Mouse (Mus musculus) adipocyte (in vitro differentiated cells): ENCODE measurements around the gene Taar2.
A peak's percentile ranks its signal among the peaks of the same experiment; 100 is the strongest.

Experiments used
- DNase-seq: peaks from one replicate; pipeline ENCODE4 v3.0.0-alpha.2; 2016; ENCODE audit warnings: low spot score

The Taar2 gene

DNA sequence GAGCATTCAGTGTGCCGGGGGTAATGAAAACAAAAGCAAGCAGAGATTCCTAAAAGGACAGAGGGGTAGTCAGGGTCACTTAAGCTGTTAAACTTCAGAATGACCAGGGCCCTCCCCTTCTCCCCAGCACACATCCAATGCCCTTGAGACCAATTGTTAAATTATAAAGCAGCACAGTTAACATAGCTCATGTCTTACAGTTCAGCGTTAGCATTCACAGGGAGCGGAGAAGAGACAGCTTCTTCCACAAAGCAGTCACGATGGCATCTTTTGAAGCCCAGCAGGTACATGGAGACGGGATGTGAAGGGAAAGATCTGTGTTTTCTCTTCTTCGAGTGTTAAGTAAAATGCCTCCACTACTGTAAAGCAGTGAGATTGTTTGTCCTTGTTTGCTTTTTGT, at the start of gene Taar2:
Taar2 (plus strand) TSS at position 261 of the 400 bp plus-strand sequence.
- no peak for DNase-seq

DNA sequence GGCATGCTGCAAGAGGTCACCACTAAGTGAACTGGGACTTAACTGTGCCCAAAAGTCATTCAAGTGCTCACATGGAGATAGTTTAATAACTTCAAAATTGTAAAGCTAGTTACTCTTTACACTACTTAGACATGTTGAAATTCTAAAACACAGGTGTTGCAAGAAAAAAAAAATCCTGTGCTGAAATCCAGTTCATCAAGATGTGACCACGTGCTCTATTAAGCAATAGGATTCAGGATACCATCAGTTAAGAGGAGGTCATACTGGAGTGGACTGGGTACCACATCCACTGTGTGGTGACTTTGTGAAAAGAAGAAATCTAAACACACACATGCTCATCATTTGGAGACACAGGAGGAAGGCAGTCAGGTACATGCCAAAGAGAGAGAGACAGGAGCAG, 45.4 kb upstream of the Taar2 start:
- DNase-seq: no peak

DNA sequence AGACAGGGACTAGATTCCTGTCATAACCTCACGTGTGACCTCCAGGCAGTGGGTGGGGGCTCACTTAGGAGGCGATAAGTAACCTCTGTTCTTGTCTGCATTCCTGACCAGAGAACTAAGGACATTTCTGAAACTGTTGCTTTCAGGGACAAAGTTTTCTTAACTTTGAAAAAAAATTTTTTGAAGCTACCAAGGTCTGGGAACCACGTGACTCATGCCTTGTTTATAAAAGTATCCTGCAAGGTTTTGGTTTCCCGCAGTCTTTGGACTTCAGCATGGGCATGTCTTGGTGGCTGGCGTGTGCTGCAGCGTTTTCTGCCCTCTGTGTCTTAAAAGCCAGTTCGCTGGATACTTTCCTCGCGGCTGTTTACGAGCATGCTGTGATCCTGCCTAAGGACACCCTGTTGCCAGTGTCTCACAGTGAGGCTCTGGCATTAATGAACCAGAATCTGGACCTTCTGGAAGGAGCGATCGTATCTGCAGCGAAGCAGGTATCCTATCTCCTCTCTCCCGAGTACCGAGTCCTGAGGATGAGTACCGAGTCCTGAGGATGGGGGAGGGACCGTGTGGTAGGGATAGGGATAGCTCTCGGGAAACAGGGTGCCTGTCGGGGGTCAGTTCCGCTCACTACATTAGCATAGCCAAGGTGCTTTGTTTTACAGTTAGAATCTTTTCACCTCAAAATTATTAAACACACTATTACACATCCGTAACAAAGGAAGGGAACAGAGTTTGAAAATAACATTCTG, 43.6 kb upstream of the Taar2 start, which contains the start of gene Vnn1:
Vnn1 (plus strand) TSS at position 88 of the 749 bp plus-strand sequence.
- DNase-seq: no peak

- DNase-seq: no peak
These were observed 43.0 kb upstream of the Taar2 start for GRCm38 (mm10) chr10:23895376-23895775.

DNA sequence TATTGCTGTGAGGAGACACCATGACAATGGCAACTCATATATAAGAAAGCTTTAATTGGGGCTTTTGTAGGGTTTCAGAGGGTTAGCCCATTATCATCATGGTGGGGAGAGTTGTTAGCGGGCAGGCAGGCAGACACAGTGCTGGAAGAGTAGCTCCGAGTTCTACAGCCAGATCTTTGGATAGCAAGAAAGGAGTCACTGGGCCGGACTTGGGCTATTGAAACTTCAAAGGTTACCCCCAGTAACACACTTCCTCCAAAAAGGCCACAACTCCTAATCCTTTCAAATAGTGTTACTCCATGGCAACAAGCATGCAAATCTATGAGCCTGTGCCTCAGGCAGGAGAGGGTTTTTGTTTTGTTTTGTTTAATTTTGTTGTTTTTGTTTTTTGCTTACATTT, 37.3 kb upstream of the Taar2 start:
- no peak for DNase-seq

DNA sequence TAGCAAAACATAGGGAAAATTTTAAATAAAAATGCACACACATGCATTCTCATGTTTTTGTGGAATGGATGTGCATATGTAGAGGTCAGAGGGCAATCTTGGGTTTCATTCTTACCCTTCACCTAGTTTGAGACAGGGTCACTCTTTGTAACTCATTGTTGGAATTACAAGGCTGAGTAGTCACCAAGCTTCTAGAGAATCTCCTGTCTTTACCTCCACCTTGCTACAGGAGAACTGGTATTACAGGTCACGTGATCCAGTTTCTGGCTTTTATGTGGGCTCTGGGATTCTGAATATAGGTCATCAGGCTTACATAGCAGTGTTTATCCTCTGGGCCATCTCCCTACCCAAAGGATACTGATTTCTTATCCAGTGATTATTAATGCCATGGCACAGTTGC, 32.7 kb upstream of the Taar2 start:
- DNase-seq: no peak

DNA sequence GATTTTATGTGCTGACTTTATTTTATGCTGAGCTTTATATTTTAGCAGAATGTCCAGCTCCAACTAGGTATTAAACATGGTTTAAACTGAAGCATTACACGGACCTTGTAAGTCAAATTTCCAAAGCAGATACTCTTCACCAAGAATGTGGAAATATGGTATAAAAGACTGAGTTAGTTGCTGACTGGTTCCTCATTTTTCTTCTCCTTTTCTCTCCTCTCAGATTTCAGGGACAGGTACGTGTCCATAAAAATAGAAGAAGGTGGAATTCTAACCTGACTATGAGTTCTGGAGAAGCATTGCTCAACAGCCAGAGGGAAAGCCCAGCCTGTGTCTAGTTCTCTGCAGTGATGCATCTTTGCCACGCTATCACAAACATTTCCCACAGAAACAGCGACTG, 18.3 kb upstream of the Taar2 start, which contains the start of gene Taar1:
Taar1 (plus strand) TSS at position 301 of the 400 bp plus-strand sequence.
- DNase-seq: no peak

DNA sequence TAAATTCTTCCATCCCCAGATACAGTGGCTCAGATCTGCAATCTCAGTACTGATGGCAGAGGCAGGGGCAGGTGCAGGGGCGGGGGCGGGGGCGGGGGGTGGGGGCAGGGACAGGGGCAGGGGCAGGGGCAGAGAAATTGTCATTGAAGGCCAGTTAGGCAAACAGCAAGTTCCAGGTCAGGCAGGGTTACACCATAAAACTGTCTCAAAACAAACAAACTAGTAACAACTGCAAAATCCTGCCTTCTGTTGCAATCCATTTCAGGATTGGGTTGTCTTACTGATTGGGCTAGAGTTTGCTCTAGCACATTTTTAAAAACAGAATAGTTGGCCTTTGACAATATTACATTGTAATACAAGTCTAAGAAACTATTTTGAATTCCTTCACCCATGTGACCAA, 15.9 kb upstream of the Taar2 start:
- peak; percentile 73 for DNase-seq

GRCm38 (mm10) chr10:23923941-23924340, 14.4 kb upstream of the Taar2 start:
- DNase-seq: peak; percentile 60

GRCm38 (mm10) chr10:23937613-23938012, 759 bp upstream of the Taar2 start:
- DNase-seq: no peak

DNA sequence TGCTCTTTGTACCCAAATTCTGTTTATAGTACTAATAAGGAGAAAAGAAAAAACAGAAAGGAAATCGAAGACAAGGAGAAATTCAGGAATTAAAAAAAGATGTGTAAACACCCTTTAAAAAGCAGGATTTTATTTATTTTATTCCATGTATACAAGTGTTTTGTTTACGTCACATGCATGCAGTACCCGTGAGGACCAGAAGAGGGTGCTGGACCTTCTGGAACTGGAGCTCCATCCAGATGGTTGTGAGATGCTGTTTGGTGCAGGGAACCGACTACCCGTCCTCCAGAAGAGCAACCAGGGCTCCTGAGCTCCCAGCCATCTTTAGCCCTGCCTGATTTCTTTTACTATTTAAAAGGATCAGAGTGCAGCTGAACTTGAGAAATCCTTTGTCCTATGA, 4.1 kb downstream of the Taar2 start:
- no peak for DNase-seq

GRCm38 (mm10) chr10:23948026-23948425, 9.7 kb downstream of the Taar2 start:
- DNase-seq: no peak

DNA sequence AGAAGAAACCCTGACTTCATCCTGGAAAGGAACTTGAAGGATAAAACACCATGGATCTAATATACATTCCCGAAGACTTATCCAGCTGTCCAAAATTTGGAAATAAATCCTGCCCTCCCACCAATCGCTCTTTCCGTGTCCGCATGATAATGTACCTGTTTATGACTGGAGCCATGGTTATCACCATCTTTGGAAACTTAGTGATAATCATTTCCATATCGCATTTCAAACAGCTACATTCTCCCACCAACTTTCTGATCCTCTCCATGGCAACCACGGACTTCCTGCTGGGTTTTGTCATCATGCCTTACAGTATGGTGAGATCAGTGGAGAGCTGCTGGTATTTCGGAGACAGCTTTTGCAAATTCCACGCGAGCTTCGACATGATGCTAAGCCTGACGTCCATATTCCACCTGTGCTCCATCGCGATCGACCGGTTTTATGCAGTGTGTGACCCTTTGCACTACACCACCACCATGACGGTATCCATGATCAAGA, 11.2 kb downstream of the Taar2 start, which contains the start of gene Taar3:
Taar3 (plus strand) TSS at position 51 of the 498 bp plus-strand sequence.
- DNase-seq: no peak

DNA sequence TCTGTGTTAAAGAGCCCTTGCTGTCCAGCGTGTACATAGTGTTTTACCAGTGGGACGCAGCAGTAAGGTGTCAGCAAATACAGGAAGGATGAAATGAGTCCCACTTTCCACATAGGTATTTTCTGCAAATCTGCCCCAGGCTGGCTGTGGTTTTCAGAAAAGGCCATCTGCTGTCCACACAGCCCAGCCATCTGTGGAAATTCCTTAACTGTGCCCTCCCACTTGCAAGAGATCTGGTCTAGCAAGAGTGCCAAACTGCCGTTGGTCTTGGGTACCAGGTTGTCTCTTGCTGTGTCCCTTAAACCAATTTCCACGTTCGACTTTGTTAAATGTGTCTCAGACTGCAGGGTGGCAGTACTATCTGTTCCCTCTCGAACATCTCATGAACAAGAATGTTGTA, 13.3 kb downstream of the Taar2 start:
- no peak for DNase-seq

DNA sequence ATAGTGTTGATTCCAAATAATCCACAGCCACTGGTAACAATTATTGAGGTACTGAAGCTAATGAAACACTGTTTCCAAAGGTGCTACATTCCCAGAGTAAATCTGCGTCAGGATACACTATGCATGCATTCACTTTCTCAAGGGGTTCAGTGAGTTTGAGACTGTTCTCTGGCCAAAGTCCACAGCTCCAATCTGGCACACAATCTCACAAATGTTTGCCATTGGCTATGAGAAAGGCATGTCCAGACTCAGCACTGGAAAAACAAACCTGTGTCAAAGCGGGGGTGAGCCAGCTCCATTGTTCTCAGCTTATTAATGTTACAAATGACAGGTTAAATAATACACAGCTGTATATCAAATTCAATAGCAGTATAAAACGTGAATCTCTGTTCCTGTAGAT, 20.7 kb downstream of the Taar2 start:
- no peak for DNase-seq

DNA sequence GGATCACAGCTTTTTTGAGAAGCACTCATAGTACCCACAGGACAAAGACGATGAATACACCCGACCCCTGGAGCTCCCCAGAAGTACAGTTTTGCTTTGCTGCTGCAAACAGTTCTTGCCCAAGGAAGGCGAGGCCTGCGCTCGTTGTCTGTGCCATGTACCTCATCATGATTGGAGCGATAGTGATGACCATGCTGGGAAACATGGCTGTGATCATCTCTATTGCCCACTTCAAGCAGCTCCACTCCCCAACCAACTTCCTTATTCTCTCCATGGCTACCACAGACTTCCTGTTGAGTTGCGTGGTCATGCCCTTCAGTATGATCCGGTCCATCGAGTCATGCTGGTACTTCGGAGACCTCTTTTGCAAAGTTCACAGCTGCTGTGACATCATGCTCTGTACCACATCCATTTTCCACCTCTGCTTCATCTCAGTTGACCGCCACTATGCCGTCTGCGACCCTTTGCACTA, 22.1 kb downstream of the Taar2 start, which contains the start of gene Taar4:
Taar4 (plus strand) TSS at position 51 of the 472 bp plus-strand sequence.
- no peak for DNase-seq

GRCm38 (mm10) chr10:23963444-23963843, 25.1 kb downstream of the Taar2 start:
- no peak for DNase-seq

GRCm38 (mm10) chr10:23964921-23965610, 26.7 kb downstream of the Taar2 start:
- DNase-seq: no peak

DNA sequence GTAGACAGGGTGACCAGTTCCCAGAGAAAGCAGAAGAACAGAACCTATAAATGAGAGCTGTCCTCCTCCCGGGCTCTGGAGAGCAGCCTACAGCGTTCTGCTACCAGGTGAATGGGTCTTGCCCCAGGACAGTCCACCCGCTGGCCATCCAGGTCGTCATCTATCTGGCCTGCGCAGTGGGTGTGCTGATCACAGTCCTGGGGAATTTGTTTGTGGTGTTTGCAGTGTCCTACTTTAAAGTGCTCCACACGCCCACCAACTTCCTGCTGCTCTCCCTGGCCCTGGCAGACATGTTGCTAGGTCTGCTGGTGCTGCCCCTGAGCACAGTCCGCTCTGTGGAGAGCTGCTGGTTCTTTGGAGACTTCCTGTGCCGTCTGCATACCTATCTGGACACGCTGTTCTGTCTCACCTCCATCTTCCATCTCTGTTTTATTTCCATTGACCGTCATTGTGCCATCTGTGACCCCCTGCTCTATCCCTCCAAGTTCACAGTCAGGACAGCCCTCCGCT, 32.3 kb downstream of the Taar2 start, which contains the start of gene Taar5:
Taar5 (plus strand) TSS at position 51 of the 510 bp plus-strand sequence.
- no peak for DNase-seq

GRCm38 (mm10) chr10:23971256-23971655, 32.9 kb downstream of the Taar2 start:
- no peak for DNase-seq

DNA sequence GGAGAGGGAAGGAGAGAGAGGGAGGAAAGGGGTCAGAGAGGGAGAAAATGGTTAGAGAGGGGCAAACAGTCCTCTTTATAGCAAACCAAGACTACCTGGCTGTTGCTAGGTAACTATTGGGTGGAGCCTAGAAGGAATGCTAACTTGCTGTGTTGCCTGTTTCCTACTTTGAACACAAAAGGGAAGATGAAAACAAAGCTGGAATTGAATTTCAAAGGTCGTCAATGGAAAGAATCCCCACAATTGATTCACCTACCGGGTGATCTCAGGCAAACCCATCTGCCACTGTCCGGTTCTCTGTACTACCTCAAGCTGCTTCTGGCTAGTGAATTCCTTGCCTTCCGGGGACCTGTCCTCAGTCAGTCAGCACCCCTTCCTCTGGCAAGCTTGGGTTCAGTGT, 39.6 kb downstream of the Taar2 start:
- DNase-seq: no peak

DNA sequence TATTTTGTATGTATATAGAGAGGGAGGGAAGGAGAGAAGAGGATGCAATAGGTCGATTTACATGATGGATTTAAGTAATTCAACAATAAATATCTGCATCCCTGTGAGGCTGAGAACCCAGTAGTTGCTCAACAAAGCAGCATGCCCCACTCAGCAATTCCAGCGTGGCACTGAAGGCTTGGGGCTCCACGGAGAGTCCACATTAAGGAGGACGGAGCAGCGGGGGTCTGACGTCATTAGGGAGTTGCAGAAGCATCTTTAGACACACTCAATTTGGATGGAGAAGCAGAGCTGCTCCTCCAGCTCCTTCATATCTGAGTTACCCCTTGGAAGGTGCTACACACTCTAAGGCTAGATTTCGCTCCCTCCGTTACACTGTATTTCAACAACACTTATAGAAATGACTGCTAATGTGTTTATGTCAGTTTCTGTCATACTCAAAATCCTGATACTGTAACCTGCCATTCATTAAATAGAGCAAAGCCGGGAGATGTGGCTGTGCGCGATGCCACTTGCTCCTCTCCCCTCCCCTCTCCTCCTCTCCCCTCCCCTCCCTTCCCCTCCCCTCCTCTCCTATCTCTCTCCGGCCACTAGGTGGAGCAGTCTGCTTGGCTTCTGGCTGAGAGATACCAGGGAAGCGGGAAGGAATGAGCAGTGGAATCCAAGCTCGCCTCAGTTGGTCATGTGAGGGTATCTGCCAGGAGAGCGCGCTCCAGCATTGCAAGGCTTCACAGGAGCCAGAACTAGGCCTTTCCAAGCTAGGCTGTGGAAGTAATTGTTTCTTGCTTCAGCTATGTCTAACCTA, 40.7 kb downstream of the Taar2 start:
- DNase-seq: peak; percentile 53
